Mouse (Mus musculus) liver, embryonic 11.5 days (tissue): ENCODE results near the gene Hpdl. TPM values are rescaled to one million over a fixed set of nuclear protein-coding genes. Genes with fewer than 3 reads are reported as not detected.

Experiments
- ATAC-seq: fragments of 200-750 bp; cut with Nextera tagmentation; replicated peaks from 2 replicates; pipeline ENCODE4 v1.8.0; 2017; ENCODE audit warnings: moderate number of reproducible peaks, mild to moderate bottlenecking, moderate TSS enrichment, moderate library complexity; ENCODE audit not compliant: low FRiP score
- DNase-seq: peaks from one replicate; pipeline ENCODE4 v3.0.0-alpha.2; 2017; ENCODE audit warnings: low spot score
- H3K27ac ChIP-seq: fragments of 300-500 bp; sonication (generic); 2 replicates; pipeline ENCODE4 v1.5.1; 2014; ENCODE audit warnings: mild to moderate bottlenecking, low read depth, low read length, control low read depth
- H3K27me3 ChIP-seq: fragments of 300-500 bp; sonication (generic); replicated peaks from 2 replicates; pipeline ENCODE4 v1.6.1; 2014; ENCODE audit warnings: low read length, mixed read lengths; ENCODE audit not compliant: control insufficient read depth, insufficient read depth
- H3K36me3 ChIP-seq: fragments of 300-500 bp; sonication (generic); 2 replicates; pipeline ENCODE4 v1.6.1; 2014; ENCODE audit warnings: mild to moderate bottlenecking, low read length, moderate library complexity, mixed read lengths; ENCODE audit not compliant: control insufficient read depth, insufficient read depth
- H3K4me1 ChIP-seq: fragments of 300-500 bp; sonication (generic); replicated peaks from 2 replicates; pipeline ENCODE4 v1.6.1; 2014; ENCODE audit warnings: low read length, mixed read lengths; ENCODE audit not compliant: control insufficient read depth, insufficient read depth
- H3K4me2 ChIP-seq: fragments of 300-500 bp; sonication (generic); 2 replicates; pipeline ENCODE4 v1.6.1; 2014; ENCODE audit warnings: mild to moderate bottlenecking, control low read depth, moderate library complexity
- H3K4me3 ChIP-seq: fragments of 300-500 bp; sonication (generic); 2 replicates; pipeline ENCODE4 v1.5.1; 2014; ENCODE audit warnings: low read depth, low read length, control low read depth
- H3K9ac ChIP-seq: fragments of 300-500 bp; sonication (generic); 2 replicates; pipeline ENCODE4 v1.6.1; 2014; ENCODE audit warnings: low read depth, low read length, control low read depth
- H3K9me3 ChIP-seq: fragments of 300-500 bp; sonication (generic); 2 replicates; pipeline ENCODE4 v1.6.1; 2016; ENCODE audit warnings: low read length, inconsistent platforms, mixed read lengths; ENCODE audit not compliant: control insufficient read depth
- WGBS: fragments of 180-500 bp; shearing (Covaris S2); extraction: QIAGEN DNeasy Blood & Tissue Kit; methylation state at CpG from one replicate; pipeline ENCODE4 v1.1.7; 2014; 5-methylcytosine and 5-hydroxymethylcytosine counted together
- polyA plus RNA-seq: library from polyadenylated mRNA; unstranded; fragments of >200 nt; fragmentation: Nextera tagmentation; extraction: Ambion mirVana; gene quantifications from 2 replicates; pipeline ENCODE4 v1.2.1, GENCODE M21; 2014

The Hpdl gene
- polyA plus RNA-seq, 1 experiment from 2014 or later: 1.2 TPM

GRCm38 (mm10) chr4:116817486-116817885 is 4.0 kb downstream of the Hpdl start:
- no peaks in the 10 kb centered on the region for H3K9me3 ChIP-seq
- H3K27ac ChIP-seq: no peak overlapping the region
- peaks cover 5% of the 10 kb centered on the region; the same call in 1 of the 2 replicates for H3K36me3 ChIP-seq
- DNase-seq (no peak), ATAC-seq (no peak)
- peaks cover 9% of the 10 kb centered on the region for H3K4me1 ChIP-seq
- no peak overlapping the region for H3K4me2 ChIP-seq
- H3K27me3 ChIP-seq: peaks cover 8% of the 10 kb centered on the region
- WGBS: 88% methylated on average over 6 of the region's 6 CpGs
- no peak overlapping the region for H3K9ac ChIP-seq
- H3K4me3 ChIP-seq: no peak overlapping the region

GRCm38 (mm10) chr4:116815276-116815675 is 6.2 kb downstream of the Hpdl start:
- H3K4me2 ChIP-seq: no peak overlapping the region
- ATAC-seq: no peak
- 84% methylated on average over 5 of the region's 5 CpGs for WGBS

DNA sequence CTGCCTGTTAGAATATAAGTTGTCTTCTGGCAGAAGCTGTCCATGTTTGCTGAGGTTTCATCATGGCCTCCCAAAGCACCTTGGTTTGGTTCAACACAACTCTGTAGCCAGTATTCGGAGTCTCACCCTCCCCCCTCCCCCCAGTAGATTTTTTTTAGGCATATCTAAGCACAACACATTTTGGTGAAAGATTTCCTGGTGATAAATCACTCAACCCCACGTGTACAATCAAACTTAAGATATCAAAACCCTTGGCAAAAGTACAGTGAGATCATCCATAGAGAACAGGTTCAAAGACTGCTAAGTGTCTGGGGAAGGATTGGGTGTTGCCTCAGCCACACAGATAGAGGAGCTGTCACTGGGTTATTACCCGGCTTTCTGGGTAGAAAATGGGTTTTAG is 10.5 kb downstream of the Hpdl start:
- no peak overlapping the region for H3K9ac ChIP-seq
- 43% methylated on average over 3 of the region's 3 CpGs for WGBS
- no peak overlapping the region for H3K4me2 ChIP-seq
- H3K27ac ChIP-seq: no peak overlapping the region
- H3K4me1 ChIP-seq: peaks cover 3% of the 10 kb centered on the region
- no peak overlapping the region for H3K4me3 ChIP-seq
- DNase-seq: no peak
- H3K36me3 ChIP-seq: peaks cover 3% of the 10 kb centered on the region; the same call in 1 of the 2 replicates
- no peaks in the 10 kb centered on the region for H3K27me3 ChIP-seq
- no peak for ATAC-seq
- H3K9me3 ChIP-seq: no peaks in the 10 kb centered on the region

More at GRCm38 (mm10) chr4:116815276-116815675, 6.2 kb downstream of the Hpdl start:
- no peaks in the 10 kb centered on the region for H3K27me3 ChIP-seq
- no peaks in the 10 kb centered on the region for H3K9me3 ChIP-seq
- H3K9ac ChIP-seq: no peak overlapping the region
- H3K4me1 ChIP-seq: no peaks in the 10 kb centered on the region
- H3K27ac ChIP-seq: no peak overlapping the region
- peaks cover 5% of the 10 kb centered on the region; the same call in 1 of the 2 replicates for H3K36me3 ChIP-seq
- H3K4me3 ChIP-seq: no peak overlapping the region
- no peak for DNase-seq

GRCm38 (mm10) chr4:116807197-116808129 is 14.0 kb downstream of the Hpdl start, which contains the start of the genes Toe1 and Mutyh:
Gene Toe1, minus strand, starts transcription at chr4:116807640.
Gene Mutyh, plus strand, starts transcription at chr4:116807723.
- Histone ChIP-seq H3K9me3 (no peaks in the 10 kb centered on the region), H3K4me2 (peak within 1 kb of the TSS; percentile 89), H3K9ac (peak within 1 kb of the TSS; percentile 89), H3K4me1 (peaks cover 3% of the 10 kb centered on the region), H3K27me3 (no peaks in the 10 kb centered on the region), H3K36me3 (peaks cover 17% of the 10 kb centered on the region; the same call in 1 of the 2 replicates), H3K27ac (peak within 1 kb of the TSS; percentile 91), H3K4me3 (peak within 1 kb of the TSS; percentile 80)
- DNase-seq: peak; percentile 98
- under 1% methylated on average over 58 of the region's 58 CpGs for WGBS
- ATAC-seq: peak; percentile 97

DNA sequence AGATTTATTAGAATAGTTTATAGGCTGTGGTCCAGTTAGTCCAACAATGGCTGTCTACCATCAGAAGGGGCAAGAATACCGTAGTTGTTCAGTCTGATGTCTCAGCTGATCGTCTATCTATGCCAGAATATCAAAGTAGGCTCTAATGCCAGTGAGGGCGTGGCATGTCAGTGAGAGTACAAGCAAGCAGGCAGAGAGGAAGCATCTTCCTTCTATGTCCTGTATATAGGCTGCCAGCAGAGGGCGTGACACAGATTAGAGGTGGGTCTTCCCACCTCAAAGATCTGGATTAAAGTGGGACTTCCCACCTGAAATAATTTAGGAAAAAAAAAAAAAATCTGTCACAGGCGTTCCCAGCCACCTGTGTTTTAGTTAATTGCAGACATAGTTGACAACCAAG is 21.6 kb downstream of the Hpdl start:
- H3K36me3 ChIP-seq: peaks cover 14% of the 10 kb centered on the region; the same call in 1 of the 2 replicates
- no peak for DNase-seq
- H3K9ac ChIP-seq: no peak overlapping the region
- H3K27ac ChIP-seq: no peak overlapping the region
- ATAC-seq: no peak; the same call in 1 of the 2 replicates
- H3K27me3 ChIP-seq: no peaks in the 10 kb centered on the region
- 25% methylated on average over 5 of the region's 5 CpGs for WGBS
- no peak overlapping the region for H3K4me3 ChIP-seq
- no peaks in the 10 kb centered on the region for H3K4me1 ChIP-seq
- no peaks in the 10 kb centered on the region for H3K9me3 ChIP-seq
- H3K4me2 ChIP-seq: no peak overlapping the region

- WGBS: 68% methylated on average over 1 of the region's 1 CpGs
- H3K9ac ChIP-seq: no peak overlapping the region
- no peaks in the 10 kb centered on the region for H3K9me3 ChIP-seq
- no peak overlapping the region for H3K4me3 ChIP-seq
- no peaks in the 10 kb centered on the region for H3K27me3 ChIP-seq
- DNase-seq (no peak), ATAC-seq (no peak)
- no peak overlapping the region for H3K27ac ChIP-seq
- no peaks in the 10 kb centered on the region for H3K4me1 ChIP-seq
- H3K36me3 ChIP-seq: no peaks in the 10 kb centered on the region
- no peak overlapping the region for H3K4me2 ChIP-seq
These were observed 24.9 kb downstream of the Hpdl start for GRCm38 (mm10) chr4:116796442-116797110.

GRCm38 (mm10) chr4:116794273-116794672 is 27.2 kb downstream of the Hpdl start:
- Histone ChIP-seq H3K36me3 (no peaks in the 10 kb centered on the region), H3K9me3 (no peaks in the 10 kb centered on the region), H3K27ac (no peak overlapping the region), H3K9ac (no peak overlapping the region), H3K4me3 (no peak overlapping the region), H3K27me3 (no peaks in the 10 kb centered on the region), H3K4me1 (no peaks in the 10 kb centered on the region), H3K4me2 (no peak overlapping the region)
- DNase-seq: no peak
- WGBS: 72% methylated on average over 2 of the region's 2 CpGs
- ATAC-seq: no peak

- Histone ChIP-seq H3K27ac (no peak overlapping the region), H3K9me3 (no peaks in the 10 kb centered on the region), H3K36me3 (no peaks in the 10 kb centered on the region), H3K4me3 (no peak overlapping the region), H3K4me2 (no peak overlapping the region), H3K27me3 (no peaks in the 10 kb centered on the region), H3K9ac (no peak overlapping the region), H3K4me1 (no peaks in the 10 kb centered on the region; the same call in 1 of the 2 replicates)
- ATAC-seq: no peak
- DNase-seq: no peak
- WGBS: 91% methylated on average over 8 of the region's 8 CpGs
These were observed 29.1 kb downstream of the Hpdl start for GRCm38 (mm10) chr4:116792453-116792852.
